Mouse (Mus musculus): ENCODE results near the gene Tm6sf2. TPM values are rescaled to one million over a fixed set of nuclear protein-coding genes. Genes with fewer than 3 reads are reported as not detected.

Gene Tm6sf2
- polyA plus RNA-seq, 1 experiment from 2014 or later, result 0.55 TPM

GRCm38 (mm10) chr8:70086151-70086550 lies 13.4 kb downstream of the Tm6sf2 start:
- H3K4me1 ChIP-seq (ENCODE audit: control insufficient read depth, insufficient read depth, low read length), result peaks cover 15% of the 10 kb centered on the region; the same call in 1 of the 2 replicates
- H3K36me3 ChIP-seq (ENCODE audit: control insufficient read depth, insufficient read depth, low read length), result no peaks in the 10 kb centered on the region
- peaks cover 81% of the 10 kb centered on the region for H3K27me3 ChIP-seq (ENCODE audit: control insufficient read depth, insufficient read depth, low read length)
- no peak overlapping the region for H3K4me3 ChIP-seq (ENCODE audit: low read length)
- no peak overlapping the region for H3K4me2 ChIP-seq (replicated peaks; ENCODE audit: low read depth, low read length)
- ATAC-seq (ENCODE audit: low FRiP score, low TSS enrichment), result no peak
- H3K9ac ChIP-seq (ENCODE audit: low read depth, low read length), result no peak overlapping the region
- 40% methylated on average over 1 of the region's 1 CpGs for WGBS
- no peak overlapping the region for H3K27ac ChIP-seq (ENCODE audit: low read depth, low read length)
- H3K9me3 ChIP-seq (ENCODE audit: control insufficient read depth, low read length), result no peaks in the 10 kb centered on the region

DNA sequence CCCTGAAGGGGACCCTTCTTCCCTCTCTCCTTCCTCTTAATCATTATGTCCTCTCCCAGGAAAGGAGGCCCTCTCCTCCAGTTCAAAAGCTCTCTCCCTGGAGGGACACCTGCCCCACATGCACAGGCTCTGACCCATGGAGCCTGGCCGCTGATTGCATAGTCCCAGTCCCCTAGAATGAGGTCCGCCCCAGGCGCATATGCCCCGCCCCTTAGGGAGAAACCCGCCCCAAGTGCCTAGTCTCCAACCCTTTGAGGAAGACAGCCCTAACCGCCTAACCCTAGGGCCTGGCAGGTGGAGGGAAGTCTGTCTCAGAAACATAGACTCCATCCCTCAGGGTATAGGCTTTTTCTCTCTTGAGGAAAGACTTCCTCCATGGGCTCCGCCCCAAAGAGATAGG lies 14.5 kb downstream of the Tm6sf2 start:
- no peak for ATAC-seq (ENCODE audit: low FRiP score, low TSS enrichment)
- H3K9ac ChIP-seq (ENCODE audit: low read depth, low read length), result no peak overlapping the region
- WGBS, result 4% methylated on average over 7 of the region's 7 CpGs
- no peaks in the 10 kb centered on the region for H3K9me3 ChIP-seq (ENCODE audit: control insufficient read depth, low read length)
- no peaks in the 10 kb centered on the region for H3K36me3 ChIP-seq (ENCODE audit: control insufficient read depth, insufficient read depth, low read length)
- peaks cover 86% of the 10 kb centered on the region for H3K27me3 ChIP-seq (ENCODE audit: control insufficient read depth, insufficient read depth, low read length)
- no peak overlapping the region for H3K4me3 ChIP-seq (ENCODE audit: low read length)
- no peak overlapping the region for H3K4me2 ChIP-seq (replicated peaks; ENCODE audit: low read depth, low read length)
- H3K27ac ChIP-seq (ENCODE audit: low read depth, low read length), result no peak overlapping the region
- peaks cover 15% of the 10 kb centered on the region; the same call in 1 of the 2 replicates for H3K4me1 ChIP-seq (ENCODE audit: control insufficient read depth, insufficient read depth, low read length)

GRCm38 (mm10) chr8:70087836-70088650 lies 15.3 kb downstream of the Tm6sf2 start:
- peaks cover 78% of the 10 kb centered on the region for H3K27me3 ChIP-seq (ENCODE audit: control insufficient read depth, insufficient read depth, low read length)
- H3K4me3 ChIP-seq (ENCODE audit: low read length), result peak overlapping the region; percentile 38
- ATAC-seq (ENCODE audit: low FRiP score, low TSS enrichment), result peak; percentile 60
- H3K4me2 ChIP-seq (replicated peaks; ENCODE audit: low read depth, low read length), result peak overlapping the region; percentile 59
- H3K27ac ChIP-seq (ENCODE audit: low read depth, low read length), result no peak overlapping the region
- H3K36me3 ChIP-seq (ENCODE audit: control insufficient read depth, insufficient read depth, low read length), result no peaks in the 10 kb centered on the region
- 4% methylated on average over 56 of the region's 56 CpGs for WGBS
- H3K4me1 ChIP-seq (ENCODE audit: control insufficient read depth, insufficient read depth, low read length), result peaks cover 15% of the 10 kb centered on the region; the same call in 1 of the 2 replicates
- peak overlapping the region; percentile 31; the same call in 1 of the 2 replicates for H3K9ac ChIP-seq (ENCODE audit: low read depth, low read length)
- H3K9me3 ChIP-seq (ENCODE audit: control insufficient read depth, low read length), result no peaks in the 10 kb centered on the region

DNA sequence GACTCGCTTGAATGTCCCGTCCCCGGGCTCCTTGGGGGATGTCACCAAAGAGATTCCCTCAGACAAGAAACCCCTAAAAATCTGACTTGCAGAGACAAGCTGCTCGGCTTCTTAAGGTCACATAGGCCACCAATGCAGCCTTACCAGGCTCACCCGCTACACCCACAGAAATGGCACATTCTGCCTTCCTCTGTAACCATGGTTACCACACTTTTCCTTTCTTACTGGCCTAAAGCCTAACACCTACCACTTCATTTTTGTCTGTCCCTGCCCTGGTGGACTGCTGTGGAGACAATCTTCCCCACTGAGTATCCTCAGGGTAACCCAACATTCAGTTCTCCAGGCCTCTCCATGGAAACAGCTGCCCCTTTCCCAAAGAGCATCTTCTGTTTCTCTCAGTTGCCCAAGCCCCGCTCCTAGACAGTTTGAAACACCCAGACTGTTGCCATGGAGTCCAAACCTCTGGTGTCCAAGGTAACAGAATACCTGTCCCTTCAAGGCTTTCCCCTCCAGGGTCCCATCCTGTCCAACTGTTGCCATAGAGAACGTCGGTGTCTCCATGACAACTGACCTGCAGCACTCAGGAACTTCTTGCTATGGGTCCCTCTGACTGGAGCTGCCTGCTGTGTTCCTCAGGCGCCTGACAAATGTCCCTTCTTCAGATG lies 16.7 kb downstream of the Tm6sf2 start:
- H3K36me3 ChIP-seq (ENCODE audit: control insufficient read depth, insufficient read depth, low read length), result no peaks in the 10 kb centered on the region
- H3K4me3 ChIP-seq (ENCODE audit: low read length), result no peak overlapping the region
- H3K9ac ChIP-seq (ENCODE audit: low read depth, low read length), result no peak overlapping the region
- no peaks in the 10 kb centered on the region for H3K9me3 ChIP-seq (ENCODE audit: control insufficient read depth, low read length)
- no peak for ATAC-seq (ENCODE audit: low FRiP score, low TSS enrichment)
- peaks cover 7% of the 10 kb centered on the region; the same call in 1 of the 2 replicates for H3K4me1 ChIP-seq (ENCODE audit: control insufficient read depth, insufficient read depth, low read length)
- no peak overlapping the region for H3K27ac ChIP-seq (ENCODE audit: low read depth, low read length)
- WGBS, result 71% methylated on average over 9 of the region's 9 CpGs
- H3K27me3 ChIP-seq (ENCODE audit: control insufficient read depth, insufficient read depth, low read length), result peaks cover 65% of the 10 kb centered on the region
- H3K4me2 ChIP-seq (replicated peaks; ENCODE audit: low read depth, low read length), result no peak overlapping the region

DNA sequence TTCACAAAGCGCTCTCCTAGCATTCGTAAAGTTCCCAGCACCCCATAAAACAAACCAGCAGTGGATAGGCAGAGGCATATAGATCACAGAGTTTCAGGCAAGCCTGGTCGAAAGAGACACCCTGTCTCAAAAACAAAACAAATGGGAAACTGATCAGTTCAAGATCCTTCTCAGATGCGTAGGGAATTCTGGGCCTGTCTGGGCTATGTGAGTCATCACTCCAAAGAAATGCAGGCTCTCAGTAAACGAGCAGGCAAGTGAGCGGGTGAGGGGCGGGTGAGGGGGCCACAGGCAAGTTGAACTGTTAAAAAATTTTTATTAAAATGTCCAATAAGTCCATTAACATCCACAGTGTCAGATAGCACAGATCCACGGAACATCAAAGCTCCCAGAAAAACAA lies 20.1 kb downstream of the Tm6sf2 start:
- 56% methylated on average over 8 of the region's 8 CpGs for WGBS

DNA sequence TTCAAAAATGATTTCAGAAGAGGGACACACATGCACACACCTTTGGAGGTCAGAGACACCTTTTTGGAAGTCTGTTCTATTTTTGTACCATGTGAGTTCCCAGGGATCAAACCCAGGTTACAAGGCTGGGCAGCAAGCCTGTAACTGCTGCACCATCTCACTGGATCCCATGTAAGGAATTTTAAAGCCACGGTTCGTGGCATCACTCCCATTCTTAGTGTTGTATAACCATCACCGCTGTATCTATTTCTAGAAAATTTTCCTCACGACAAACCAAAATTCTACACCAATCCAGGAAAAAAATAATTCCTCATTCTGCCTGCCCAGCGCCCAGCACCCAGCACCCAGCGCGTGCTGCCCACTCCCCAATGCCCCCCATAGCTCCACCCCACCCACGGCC lies 26.6 kb downstream of the Tm6sf2 start:
- Histone ChIP-seq H3K4me3 (ENCODE audit: low read length) (no peak overlapping the region), H3K4me2 (replicated peaks; ENCODE audit: low read depth, low read length) (no peak overlapping the region), H3K4me1 (ENCODE audit: control insufficient read depth, insufficient read depth, low read length) (no peaks in the 10 kb centered on the region), H3K27ac (ENCODE audit: low read depth, low read length) (no peak overlapping the region), H3K36me3 (ENCODE audit: control insufficient read depth, insufficient read depth, low read length) (no peaks in the 10 kb centered on the region), H3K27me3 (ENCODE audit: control insufficient read depth, insufficient read depth, low read length) (no peaks in the 10 kb centered on the region), H3K9ac (ENCODE audit: low read depth, low read length) (no peak overlapping the region), H3K9me3 (ENCODE audit: control insufficient read depth, low read length) (no peaks in the 10 kb centered on the region)
- ATAC-seq (ENCODE audit: low FRiP score, low TSS enrichment), result no peak
- WGBS, result 81% methylated on average over 8 of the region's 8 CpGs

More for the DNA sequence above, 20.1 kb downstream of the Tm6sf2 start:
- Histone ChIP-seq H3K36me3 (ENCODE audit: control insufficient read depth, insufficient read depth, low read length) (no peaks in the 10 kb centered on the region), H3K27ac (ENCODE audit: low read depth, low read length) (no peak overlapping the region), H3K9ac (ENCODE audit: low read depth, low read length) (no peak overlapping the region), H3K4me1 (ENCODE audit: control insufficient read depth, insufficient read depth, low read length) (peaks cover 5% of the 10 kb centered on the region; the same call in 1 of the 2 replicates), H3K27me3 (ENCODE audit: control insufficient read depth, insufficient read depth, low read length) (peaks cover 31% of the 10 kb centered on the region), H3K9me3 (ENCODE audit: control insufficient read depth, low read length) (no peaks in the 10 kb centered on the region), H3K4me2 (replicated peaks; ENCODE audit: low read depth, low read length) (no peak overlapping the region), H3K4me3 (ENCODE audit: low read length) (no peak overlapping the region)
- no peak for ATAC-seq (ENCODE audit: low FRiP score, low TSS enrichment)

DNA sequence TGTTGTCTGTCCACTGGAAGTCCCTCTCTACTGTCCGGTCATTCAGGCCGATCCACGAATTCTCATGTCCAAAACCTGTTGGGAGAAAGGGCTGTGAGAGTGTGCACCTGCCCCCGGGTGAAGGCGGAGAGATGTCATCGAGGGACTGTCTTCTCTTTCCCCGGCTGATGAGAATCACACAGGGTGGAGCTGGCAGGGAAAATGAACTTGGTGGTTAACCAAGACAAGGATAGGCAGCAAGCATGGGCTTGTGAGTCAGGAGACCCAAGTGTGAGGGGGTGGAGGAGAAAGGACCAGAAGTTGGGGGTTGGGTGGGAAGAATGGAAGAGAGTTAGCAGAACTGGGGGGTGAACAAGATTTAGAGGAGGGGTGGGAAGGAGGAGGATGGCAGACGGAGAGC lies 27.5 kb downstream of the Tm6sf2 start:
- Histone ChIP-seq H3K4me2 (replicated peaks; ENCODE audit: low read depth, low read length) (no peak overlapping the region), H3K4me1 (ENCODE audit: control insufficient read depth, insufficient read depth, low read length) (no peaks in the 10 kb centered on the region), H3K4me3 (ENCODE audit: low read length) (no peak overlapping the region), H3K9ac (ENCODE audit: low read depth, low read length) (no peak overlapping the region), H3K36me3 (ENCODE audit: control insufficient read depth, insufficient read depth, low read length) (no peaks in the 10 kb centered on the region), H3K9me3 (ENCODE audit: control insufficient read depth, low read length) (no peaks in the 10 kb centered on the region), H3K27ac (ENCODE audit: low read depth, low read length) (no peak overlapping the region), H3K27me3 (ENCODE audit: control insufficient read depth, insufficient read depth, low read length) (no peaks in the 10 kb centered on the region)
- 81% methylated on average over 8 of the region's 8 CpGs for WGBS
- ATAC-seq (ENCODE audit: low FRiP score, low TSS enrichment), result no peak

DNA sequence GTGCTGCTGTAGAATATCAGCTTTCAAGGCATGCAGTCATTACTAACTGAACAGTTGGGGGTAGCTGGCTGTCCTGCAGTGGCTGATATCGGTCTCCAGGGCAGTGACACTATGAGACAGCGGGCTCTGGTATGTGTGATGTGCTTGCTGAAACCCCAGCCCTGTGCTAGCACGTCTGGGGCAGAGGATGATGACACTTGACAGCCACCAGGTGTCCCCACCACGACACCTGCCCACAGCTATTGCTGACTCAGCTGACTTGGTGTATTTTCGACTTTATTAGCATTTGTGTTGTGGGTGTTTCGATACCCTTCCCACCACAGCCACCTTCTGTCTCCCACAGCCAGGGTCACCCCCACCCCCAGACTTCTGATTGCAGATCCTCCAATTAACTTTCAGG lies 31.8 kb downstream of the Tm6sf2 start:
- H3K27me3 ChIP-seq (ENCODE audit: control insufficient read depth, insufficient read depth, low read length), result 0 out of 2 replicates have a peak, but pooled peaks cover 6% of the 10 kb centered on the region
- H3K4me2 ChIP-seq (replicated peaks; ENCODE audit: low read depth, low read length), result no peak overlapping the region
- peak; percentile 74; the same call in 1 of the 2 replicates for ATAC-seq (ENCODE audit: low FRiP score, low TSS enrichment)
- H3K9me3 ChIP-seq (ENCODE audit: control insufficient read depth, low read length), result no peaks in the 10 kb centered on the region
- no peaks in the 10 kb centered on the region for H3K4me1 ChIP-seq (ENCODE audit: control insufficient read depth, insufficient read depth, low read length)
- 13% methylated on average over 6 of the region's 6 CpGs for WGBS
- H3K27ac ChIP-seq (ENCODE audit: low read depth, low read length), result no peak overlapping the region
- H3K4me3 ChIP-seq (ENCODE audit: low read length), result no peak overlapping the region
- no peak overlapping the region for H3K9ac ChIP-seq (ENCODE audit: low read depth, low read length)
- H3K36me3 ChIP-seq (ENCODE audit: control insufficient read depth, insufficient read depth, low read length), result no peaks in the 10 kb centered on the region

DNA sequence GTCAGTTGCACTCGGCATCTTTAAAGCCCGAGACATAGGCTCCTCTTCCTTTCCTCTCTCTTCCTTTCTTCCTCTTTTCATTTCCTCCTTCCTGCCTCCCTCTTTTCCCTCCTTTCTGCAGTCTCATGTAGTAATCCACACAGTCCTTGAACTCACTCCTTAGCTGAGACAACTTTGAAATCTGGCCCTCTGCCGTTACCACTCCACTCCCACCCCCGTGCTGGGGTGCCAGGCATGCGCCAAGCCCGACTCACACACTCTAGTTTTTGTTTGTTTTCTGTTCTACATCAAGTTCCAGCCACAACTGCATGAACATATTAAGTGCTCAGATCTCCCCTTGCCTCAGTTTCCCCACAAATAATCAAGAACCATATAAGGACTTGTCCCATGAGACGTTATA lies 32.2 kb downstream of the Tm6sf2 start:
- no peak overlapping the region for H3K27ac ChIP-seq (ENCODE audit: low read depth, low read length)
- no peaks in the 10 kb centered on the region for H3K9me3 ChIP-seq (ENCODE audit: control insufficient read depth, low read length)
- H3K36me3 ChIP-seq (ENCODE audit: control insufficient read depth, insufficient read depth, low read length), result no peaks in the 10 kb centered on the region
- 81% methylated on average over 7 of the region's 7 CpGs for WGBS
- H3K27me3 ChIP-seq (ENCODE audit: control insufficient read depth, insufficient read depth, low read length), result peaks cover 7% of the 10 kb centered on the region
- no peak for ATAC-seq (ENCODE audit: low FRiP score, low TSS enrichment)
- H3K4me3 ChIP-seq (ENCODE audit: low read length), result no peak overlapping the region
- H3K4me2 ChIP-seq (replicated peaks; ENCODE audit: low read depth, low read length), result no peak overlapping the region
- H3K9ac ChIP-seq (ENCODE audit: low read depth, low read length), result no peak overlapping the region
- H3K4me1 ChIP-seq (ENCODE audit: control insufficient read depth, insufficient read depth, low read length), result no peaks in the 10 kb centered on the region
